Mouse (Mus musculus) ES-E14 (cell line): ENCODE measurements at regions not wholly inside any gene's neighbourhood (a gene's known extent, or its start where the extent isn't known, plus 50 kb on each side); places are given as distances from the start of the nearest gene placed in this dataset.

ENCODE experiments used
- CHD2 ChIP-seq: IDR thresholded peaks from 2 replicates; pipeline ENCODE4 v1.6.1; 2014; ENCODE audit warnings: mild to moderate bottlenecking, low read depth, low read length, inconsistent platforms
- HCFC1 ChIP-seq: IDR thresholded peaks from 2 replicates; pipeline ENCODE4 v1.6.1; 2012; ENCODE audit warnings: low read length, inconsistent platforms, borderline replicate concordance; ENCODE audit not compliant: insufficient read depth
- MAFK ChIP-seq: IDR thresholded peaks from 2 replicates; pipeline ENCODE4 v1.6.1; 2014; ENCODE audit warnings: mild to moderate bottlenecking, low read depth, low read length, inconsistent platforms; ENCODE audit not compliant: insufficient read depth
- ZC3H11A ChIP-seq: IDR thresholded peaks from 2 replicates; pipeline ENCODE4 v1.6.1; 2012; ENCODE audit warnings: low read depth, mild to moderate bottlenecking, inconsistent platforms, low read length, borderline replicate concordance
- ZNF384 ChIP-seq: IDR thresholded peaks from 2 replicates; pipeline ENCODE4 v1.6.1; 2012; ENCODE audit warnings: low read depth, low read length, inconsistent platforms

- TF ChIP-seq HCFC1, result no peak
- TF ChIP-seq CHD2, result no peak
- TF ChIP-seq ZC3H11A, result no peak
- TF ChIP-seq MAFK, result no peak
- no peak for TF ChIP-seq ZNF384
Measured at GRCm38 (mm10) chr5:106763283-106763682, 66.2 kb upstream of the Zfp644 start.
